Mouse (Mus musculus) ovary, adult 2 months (tissue): ENCODE data around the gene Cetn3. TPM values are rescaled to one million over a fixed set of nuclear protein-coding genes. Genes with fewer than 3 reads are reported as not detected.

Source experiments
- polyA plus RNA-seq: library from polyadenylated mRNA; depleted of rRNA; stranded (reverse); fragments of >200 nt; gene quantifications from 2 replicates; pipeline ENCODE4 v1.2.3, GENCODE M21; 2012; rRNA removed

Gene Cetn3
- 0.78 and 0.86 TPM in 2 replicates for polyA plus RNA-seq

DNA sequence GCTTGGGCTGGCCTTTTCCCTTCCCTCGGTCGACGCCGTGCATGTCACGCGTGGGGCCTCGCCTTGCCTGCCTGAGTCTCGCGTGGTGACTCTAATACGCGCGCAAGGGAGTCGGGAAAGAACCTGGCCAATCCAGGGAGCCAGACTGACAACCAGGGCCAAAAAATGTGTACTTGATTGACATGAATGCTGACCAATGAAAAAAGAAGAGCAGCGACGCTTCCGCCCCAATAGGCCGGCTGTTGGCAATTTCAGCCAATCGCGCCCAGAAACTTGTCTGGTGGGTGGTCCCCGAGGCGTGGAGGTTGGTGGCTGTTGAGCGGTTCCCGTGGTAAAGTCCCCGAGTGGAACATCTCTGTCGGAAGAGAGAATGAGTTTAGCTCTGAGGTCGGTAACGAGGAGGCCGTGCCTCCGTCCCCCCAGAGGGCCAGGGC lies at the start of gene Cetn3:
Gene Cetn3, plus strand, starts transcription at position 107 of the 434 bp plus-strand sequence.

Other genes with a start within 250 kb of the Cetn3 start
- gene Adgrv1, start 149.9 kb upstream of the Cetn3 start, polyA plus RNA-seq = 6.1 and 7.1 TPM in 2 replicates
- gene Lysmd3, start 125.4 kb upstream of the Cetn3 start, polyA plus RNA-seq = 5.9 and 14.3 TPM in 2 replicates
- gene Polr3g, start 72.1 kb upstream of the Cetn3 start, polyA plus RNA-seq = 10.7 and 15.4 TPM in 2 replicates
- gene Mblac2, start 71.7 kb upstream of the Cetn3 start, polyA plus RNA-seq = 6.1 and 8.2 TPM in 2 replicates